Mouse (Mus musculus) embryo, embryonic 9.5 days (tissue): ENCODE measurements around the gene Sh2d4b.

Experiments used
- DNase-seq: peaks from one replicate; pipeline ENCODE4 v3.0.0-alpha.2; 2017; ENCODE audit errors: extremely low spot score

Sh2d4b gene

GRCm38 (mm10) chr14:40906770-40907169 is 13.7 kb upstream of the Sh2d4b start:
- no peak for DNase-seq

GRCm38 (mm10) chr14:40905813-40906212 is 12.7 kb upstream of the Sh2d4b start:
- no peak for DNase-seq

- no peak for DNase-seq
Measured at GRCm38 (mm10) chr14:40902307-40903055, 9.4 kb upstream of the Sh2d4b start.

- no peak for DNase-seq
Measured at GRCm38 (mm10) chr14:40900267-40900666, 7.2 kb upstream of the Sh2d4b start.

- DNase-seq: no peak
Measured at GRCm38 (mm10) chr14:40897916-40898315, 4.8 kb upstream of the Sh2d4b start.

- DNase-seq: no peak
Measured at GRCm38 (mm10) chr14:40895681-40896080, 2.6 kb upstream of the Sh2d4b start.

GRCm38 (mm10) chr14:40894576-40895247 is 1.6 kb upstream of the Sh2d4b start:
- peak; percentile 80 for DNase-seq

GRCm38 (mm10) chr14:40893884-40894283 is 818 bp upstream of the Sh2d4b start:
- no peak for DNase-seq

GRCm38 (mm10) chr14:40892326-40892825 is 690 bp downstream of the Sh2d4b start:
- no peak for DNase-seq

GRCm38 (mm10) chr14:40891506-40891905 is 1.6 kb downstream of the Sh2d4b start:
- no peak for DNase-seq

- no peak for DNase-seq
Measured at GRCm38 (mm10) chr14:40889704-40890103, 3.4 kb downstream of the Sh2d4b start.

GRCm38 (mm10) chr14:40889181-40889580 is 3.9 kb downstream of the Sh2d4b start:
- no peak for DNase-seq

GRCm38 (mm10) chr14:40886428-40887202 is 6.5 kb downstream of the Sh2d4b start:
- no peak for DNase-seq

GRCm38 (mm10) chr14:40885752-40886151 is 7.3 kb downstream of the Sh2d4b start:
- no peak for DNase-seq

- no peak for DNase-seq
Measured at GRCm38 (mm10) chr14:40885225-40885624, 7.8 kb downstream of the Sh2d4b start.

GRCm38 (mm10) chr14:40874565-40874964 is 18.5 kb downstream of the Sh2d4b start:
- no peak for DNase-seq

- DNase-seq: no peak
Measured at GRCm38 (mm10) chr14:40873961-40874360, 19.1 kb downstream of the Sh2d4b start.

GRCm38 (mm10) chr14:40870598-40870997 is 22.5 kb downstream of the Sh2d4b start:
- DNase-seq: no peak

- DNase-seq: no peak
Measured at GRCm38 (mm10) chr14:40864811-40865514, 28.1 kb downstream of the Sh2d4b start.

GRCm38 (mm10) chr14:40863659-40864058 is 29.4 kb downstream of the Sh2d4b start:
- DNase-seq: no peak

GRCm38 (mm10) chr14:40863022-40863421 is 30.0 kb downstream of the Sh2d4b start:
- no peak for DNase-seq

- DNase-seq: no peak
Measured at GRCm38 (mm10) chr14:40852978-40853377, 40.1 kb downstream of the Sh2d4b start.
